ENCODE assay signal across 12 mouse cellular contexts in genomic region chr1:177620501-177621099, GRCm38 (mm10).
DNase-seq lines count a peak whose midpoint lies in the region; ATAC-seq and TF ChIP-seq lines count a peak whose summit lies in the region.
"Had no signal": no experiment of that assay in that cellular context is flagged by ENCODE, and none has a peak within 500 bp of the region (broad histone marks: within the 10 kb centered on the region; RNA-seq: fewer than 3 reads in every experiment).

No protein-coding gene starts in this region.

- H3K27me3 ChIP-seq in intestine, postnatal 0 days (replicated peaks; ENCODE audit: control insufficient read depth, insufficient read depth, low read length) = no peaks in the 10 kb centered on the region
- H3K27me3 ChIP-seq in intestine, embryonic 15.5 days (replicated peaks) = no peaks in the 10 kb centered on the region
- H3K27me3 ChIP-seq: Patski; stomach, embryonic 15.5 days had no signal

- DNase-seq in thymus, postnatal 14 days = peak; percentile 12
- no peak for DNase-seq in thymus, adult 18-20 months
- DNase-seq in cerebellum, postnatal 25 days = peak; percentile 74 to 80
- DNase-seq in frontal cortex, postnatal 10 days (ENCODE audit: low spot score in 2 of 2) = no peak
- DNase-seq in kidney, postnatal 14 days = no peak
- DNase-seq in embryo, embryonic 9.5 days (ENCODE audit: extremely low spot score) = no peak
- DNase-seq: layer of hippocampus, postnatal 36 days; lung, postnatal 10 days had no signal

- 89% methylated on average over 15 of the region's 15 CpGs for WGBS in intestine, postnatal 0 days
- 86% methylated on average over 15 of the region's 15 CpGs for WGBS in intestine, embryonic 15.5 days

- no peak overlapping the region for H3K4me3 ChIP-seq in intestine, postnatal 0 days (ENCODE audit: low read depth, low read length)
- no peak overlapping the region for H3K4me3 ChIP-seq in intestine, embryonic 15.5 days (replicated peaks)
- H3K4me3 ChIP-seq: stomach, embryonic 15.5 days had no signal

- TF ChIP-seq CTCF in intestine, postnatal 0 days (IDR thresholded peaks at IDR 0.05; ENCODE audit: low read depth) = peak; percentile 35; the same call in 1 of the 2 replicates

- H3K9me3 ChIP-seq in intestine, postnatal 0 days (ENCODE audit: control insufficient read depth) = no peaks in the 10 kb centered on the region
- no peaks in the 10 kb centered on the region for H3K9me3 ChIP-seq in intestine, embryonic 15.5 days
- H3K9me3 ChIP-seq: stomach, embryonic 15.5 days had no signal

- H3K9ac ChIP-seq in intestine, postnatal 0 days (ENCODE audit: low read depth, low read length) = no peak overlapping the region
- no peak overlapping the region for H3K9ac ChIP-seq in intestine, embryonic 15.5 days
- H3K9ac ChIP-seq: stomach, embryonic 15.5 days had no signal

- no peak overlapping the region for H3K27ac ChIP-seq in intestine, postnatal 0 days (ENCODE audit: low read depth, low read length)
- no peak overlapping the region for H3K27ac ChIP-seq in intestine, embryonic 15.5 days
- H3K27ac ChIP-seq: stomach, embryonic 15.5 days had no signal

- no peaks in the 10 kb centered on the region for H3K36me3 ChIP-seq in intestine, postnatal 0 days (ENCODE audit: control insufficient read depth, insufficient read depth)
- H3K36me3 ChIP-seq in intestine, embryonic 15.5 days = no peaks in the 10 kb centered on the region
- H3K36me3 ChIP-seq: stomach, embryonic 15.5 days had no signal

- ATAC-seq in intestine, postnatal 0 days = no peak
- no peak for ATAC-seq in intestine, embryonic 15.5 days
- ATAC-seq: Patski had no signal

- no peak overlapping the region for H3K4me2 ChIP-seq in intestine, postnatal 0 days (replicated peaks; ENCODE audit: low read depth)
- no peak overlapping the region for H3K4me2 ChIP-seq in intestine, embryonic 15.5 days (replicated peaks)
- H3K4me2 ChIP-seq: stomach, embryonic 15.5 days had no signal

- H3K4me1 ChIP-seq in intestine, postnatal 0 days (replicated peaks; ENCODE audit: control insufficient read depth, insufficient read depth, low read length) = 0 out of 2 replicates have a peak, but pooled peaks cover 2% of the 10 kb centered on the region
- peaks cover 8% of the 10 kb centered on the region for H3K4me1 ChIP-seq in intestine, embryonic 15.5 days (replicated peaks)
- H3K4me1 ChIP-seq: stomach, embryonic 15.5 days had no signal

Comparison
In these comparisons a context has a peak if more than half of its experiments do, and no peak if none do; other contexts are left out.
1. DNase-seq: peak in thymus, postnatal 14 days (single experiment) and cerebellum, postnatal 25 days (2 of 2); none in thymus, adult 18-20 months (0 of 2), frontal cortex, postnatal 10 days (0 of 2), kidney, postnatal 14 days (single experiment) and embryo, embryonic 9.5 days (single experiment).